Mouse (Mus musculus) cerebellum, postnatal 4 days (tissue): Measurements from ENCODE around the gene Gm8362.
"Not testable (repeated sequence)": the region's sequence is repeated elsewhere in the genome, so short reads cannot be mapped to it uniquely, and the experiment has no call there.

Source experiments
- DNase-seq, 2 experiments: peaks; one replicate each; pipeline ENCODE4 v3.0.0; 2022; ENCODE audit warnings: low spot score in 2 of 2, mixed read lengths in 1 of 2

Gm8362 gene

DNA sequence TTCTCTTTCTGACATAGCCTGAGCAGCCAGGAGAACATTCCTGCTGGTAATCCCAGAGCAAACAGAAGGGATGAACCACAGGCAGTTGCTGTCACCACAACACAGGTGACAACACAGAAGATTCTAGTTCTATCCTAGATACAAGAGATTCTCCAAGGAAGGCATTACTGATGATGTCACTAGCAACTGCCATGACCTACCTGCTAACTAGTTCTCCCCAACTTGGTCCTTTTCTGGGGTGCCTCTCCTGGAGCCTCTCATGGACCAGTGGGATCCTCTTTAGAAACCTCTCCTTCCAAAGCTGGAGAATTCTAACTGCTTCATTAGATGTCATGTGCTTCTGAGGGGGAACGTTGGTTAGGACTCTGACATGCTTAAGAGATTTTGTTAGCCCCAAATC, at the start of gene Gm8362:
TSS of gene Gm8362 (minus strand) at position 101 of the 400 bp plus-strand sequence.
- DNase-seq: not testable (repeated sequence)

DNA sequence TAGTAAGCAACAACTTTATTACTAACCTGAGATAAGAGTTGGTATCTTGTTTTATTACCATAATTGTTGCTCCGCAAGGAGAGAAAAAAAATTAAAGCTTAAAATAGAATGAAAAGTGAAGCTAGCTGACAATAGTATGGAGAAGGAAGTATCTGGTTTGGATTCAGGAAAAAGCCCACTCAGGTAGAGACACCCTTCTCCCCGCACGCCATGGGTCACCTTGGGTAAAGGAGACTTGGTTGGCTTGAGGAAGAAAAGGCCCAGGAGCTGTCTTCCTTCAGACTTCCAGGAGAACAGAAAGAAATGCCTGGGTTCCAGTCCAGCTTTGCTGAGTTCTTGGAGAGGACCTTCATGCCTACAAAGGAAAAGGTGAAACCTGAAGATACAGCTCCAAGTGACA, 49.1 kb upstream of the Gm8362 start:
- peak in 1 of 2 experiments; percentile 22 for DNase-seq

DNA sequence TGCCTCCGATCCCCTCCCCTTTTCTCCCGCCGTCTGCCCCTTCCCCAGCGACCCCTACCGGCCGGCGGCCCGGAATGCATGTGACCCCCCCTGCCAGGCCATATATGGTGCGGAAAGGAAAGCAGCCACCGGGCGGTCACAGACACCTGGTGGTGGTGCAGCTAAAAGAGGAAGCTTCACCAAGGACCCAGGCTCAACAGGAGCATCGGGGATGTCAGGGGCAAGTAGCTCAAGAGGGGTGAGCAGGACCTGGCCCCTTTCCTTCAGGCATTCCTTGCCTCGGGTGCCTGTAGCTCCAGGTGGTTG, 17.0 kb downstream of the Gm8362 start:
- peak in 1 of 2 experiments; percentile 1 for DNase-seq

DNA sequence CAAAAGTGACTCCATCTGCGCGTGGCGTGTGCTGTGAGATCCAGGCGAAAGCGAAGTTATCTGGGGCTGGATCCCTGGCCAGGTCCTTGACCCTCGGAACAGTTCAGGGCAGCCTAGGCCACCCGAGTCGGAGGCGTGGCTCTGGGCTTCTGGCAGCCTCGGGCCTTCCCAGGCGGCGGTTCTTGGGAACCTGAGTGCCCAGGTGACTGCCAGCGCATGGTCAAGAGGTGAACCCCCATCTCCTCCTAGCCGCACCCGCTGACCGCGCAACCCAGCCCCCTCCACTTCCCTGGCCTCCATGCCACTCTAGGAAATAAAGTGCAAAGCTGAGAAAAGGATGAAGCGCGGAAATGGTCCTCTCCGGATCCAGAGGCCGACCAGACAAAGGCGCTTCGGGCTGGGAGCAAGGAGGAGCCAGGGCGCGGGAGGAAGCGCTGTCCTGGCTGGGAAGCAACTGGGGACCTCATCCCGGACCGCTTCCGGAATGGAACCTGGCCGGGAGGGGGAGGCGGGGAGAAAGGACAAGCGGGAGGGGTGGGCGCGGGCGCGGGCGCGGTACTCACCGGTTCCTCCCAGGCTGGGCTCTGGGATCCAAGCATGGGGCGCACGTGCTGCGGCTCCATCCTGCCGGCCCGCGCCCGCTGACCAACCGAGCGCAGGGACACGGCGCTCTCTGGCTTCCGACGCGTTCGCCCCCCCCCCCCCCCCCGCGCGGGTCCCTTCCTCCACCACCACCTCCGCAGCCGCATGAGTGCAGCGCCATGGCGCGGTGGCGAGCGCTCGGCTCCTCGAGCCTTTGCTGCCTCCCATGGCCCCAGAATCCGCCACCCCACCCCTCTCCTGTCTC, 17.6 kb downstream of the Gm8362 start:
- peak in 1 of 2 experiments; percentile 16 for DNase-seq

DNA sequence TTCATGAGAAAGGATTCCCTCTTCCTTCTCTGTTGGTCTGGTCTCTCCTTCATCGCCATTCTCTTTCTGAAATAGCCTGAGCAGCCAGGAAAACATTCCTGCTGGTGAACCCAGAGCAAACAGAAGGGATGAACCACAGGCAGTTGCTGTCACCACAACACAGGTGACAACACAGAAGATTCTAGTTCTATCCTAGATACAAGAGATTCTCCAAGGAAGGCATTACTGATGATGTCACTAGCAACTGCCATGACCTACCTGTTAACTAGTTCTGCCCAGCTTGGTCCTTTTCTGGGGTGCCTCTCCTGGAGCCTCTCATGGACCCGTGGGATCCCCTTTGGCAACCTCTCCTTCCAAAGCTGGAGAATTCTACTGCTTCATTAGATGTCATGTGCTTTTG, 32.0 kb downstream of the Gm8362 start, which contains the start of gene Gm3636:
TSS of gene Gm3636 (minus strand) at position 101 of the 400 bp plus-strand sequence.
- not testable (repeated sequence) for DNase-seq

DNA sequence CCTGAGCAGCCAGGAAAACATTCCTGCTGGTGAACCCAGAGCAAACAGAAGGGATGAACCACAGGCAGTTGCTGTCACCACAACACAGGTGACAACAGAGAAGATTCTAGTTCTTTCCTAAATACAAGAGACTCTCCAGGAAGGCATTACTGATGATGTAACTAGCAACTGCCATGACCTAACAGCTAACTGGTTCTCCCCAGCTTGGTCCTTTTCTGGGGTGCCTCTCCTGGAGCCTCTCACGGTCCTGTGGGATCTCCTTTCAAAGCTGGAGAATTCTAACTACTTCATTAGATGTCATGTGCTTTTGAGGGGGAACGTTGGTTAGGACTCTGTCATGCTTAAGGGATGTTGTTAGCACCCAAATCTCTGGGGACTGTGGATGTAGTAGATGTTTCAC, 54.1 kb downstream of the Gm8362 start, which contains the start of gene Gm8050:
TSS of gene Gm8050 (minus strand) at position 101 of the 400 bp plus-strand sequence.
- not testable (repeated sequence) for DNase-seq
